Mouse (Mus musculus) midbrain, postnatal 0 days (tissue): Measurements from ENCODE around the gene Mss51. TPM values are rescaled to one million over a fixed set of nuclear protein-coding genes. Genes with fewer than 3 reads are reported as not detected.

Source experiments
- ATAC-seq: fragments of 200-750 bp; cut with Nextera tagmentation; 2 replicates; pipeline ENCODE4 v1.8.0; 2017; ENCODE audit warnings: moderate number of reproducible peaks, mild to moderate bottlenecking, moderate TSS enrichment, moderate library complexity; ENCODE audit not compliant: low FRiP score
- DNase-seq: peaks from one replicate; pipeline ENCODE4 v3.0.0-alpha.2; 2015; ENCODE audit warnings: low spot score
- H3K27ac ChIP-seq: fragments of 300-500 bp; sonication (generic); 2 replicates; pipeline ENCODE4 v1.5.1; 2014; ENCODE audit warnings: low read depth, mild to moderate bottlenecking, low read length, mixed read lengths
- H3K27me3 ChIP-seq: fragments of 300-500 bp; sonication (generic); 2 replicates; pipeline ENCODE4 v1.6.1; 2014; ENCODE audit warnings: low read length, control low read depth, mixed read lengths; ENCODE audit not compliant: insufficient read depth
- H3K36me3 ChIP-seq: fragments of 300-500 bp; sonication (generic); 2 replicates; pipeline ENCODE4 v1.6.1; 2014; ENCODE audit warnings: low read length, control low read depth, mixed read lengths; ENCODE audit not compliant: insufficient read depth
- H3K4me1 ChIP-seq: fragments of 300-500 bp; sonication (generic); 2 replicates; pipeline ENCODE4 v1.6.1; 2014; ENCODE audit warnings: mild to moderate bottlenecking, control low read depth, antibody characterized with exemption, low read length, mixed read lengths; ENCODE audit not compliant: insufficient read depth
- H3K4me2 ChIP-seq: fragments of 300-500 bp; sonication (generic); 2 replicates; pipeline ENCODE4 v1.6.1; 2014; ENCODE audit warnings: low read depth, mild to moderate bottlenecking, low read length, mixed read lengths; ENCODE audit not compliant: poor library complexity, severe bottlenecking
- H3K4me3 ChIP-seq: fragments of 300-500 bp; sonication (generic); 2 replicates; pipeline ENCODE4 v1.5.1; 2014; ENCODE audit warnings: low read depth, mild to moderate bottlenecking, low read length, moderate library complexity
- H3K9ac ChIP-seq: fragments of 300-500 bp; sonication (generic); replicated peaks from 2 replicates; pipeline ENCODE4 v1.6.1; 2014; ENCODE audit warnings: mild to moderate bottlenecking, low read length, moderate library complexity, mixed read lengths; ENCODE audit not compliant: poor library complexity, severe bottlenecking
- H3K9me3 ChIP-seq: fragments of 300-500 bp; sonication (generic); 2 replicates; pipeline ENCODE4 v1.6.1; 2016; ENCODE audit warnings: low read length, control low read depth
- CTCF ChIP-seq: IDR thresholded peaks from 2 replicates; pipeline ENCODE4 v1.5.1; 2016; ENCODE audit warnings: antibody characterized with exemption, mild to moderate bottlenecking
- WGBS: fragments of 180-500 bp; shearing (Covaris S2); extraction: QIAGEN DNeasy Blood & Tissue Kit; methylation state at CpG from one replicate; pipeline ENCODE4 v1.1.7; 2014; 5-methylcytosine and 5-hydroxymethylcytosine counted together
- polyA plus RNA-seq: library from polyadenylated mRNA; unstranded; fragments of >200 nt; fragmentation: Nextera tagmentation; extraction: Ambion mirVana; gene quantifications from 2 replicates; pipeline ENCODE4 v1.2.1, GENCODE M21; 2015
- total RNA-seq: library from RNA; depleted of rRNA; stranded (reverse); fragments of >200 nt; gene quantifications from 2 replicates; pipeline ENCODE4 v1.2.3, GENCODE M21; 2014; rRNA removed

Gene Mss51
- total and polyA plus RNA-seq, 2 experiments from 2014 or later = 0.11 TPM

DNA sequence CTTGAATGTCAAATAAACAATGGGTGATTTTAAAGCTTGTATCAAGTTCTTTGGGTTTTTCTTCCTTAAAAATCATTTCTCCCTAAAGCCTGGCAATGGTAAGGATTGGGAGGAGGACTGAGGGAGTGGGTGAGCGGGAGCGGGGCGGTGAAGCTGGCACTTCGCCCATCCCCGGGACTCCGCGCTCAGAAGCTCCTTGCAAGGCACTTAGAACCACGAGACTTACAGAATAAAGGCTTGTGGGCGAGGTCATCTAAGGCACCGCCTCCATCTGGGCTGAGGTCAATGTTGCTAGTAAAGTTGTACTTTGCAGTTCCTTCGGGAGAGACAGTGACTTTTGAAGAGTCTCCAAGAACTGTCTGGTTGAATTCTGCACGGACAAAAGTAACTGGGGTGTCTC is 49.5 kb downstream of the Mss51 start:
- H3K4me2 ChIP-seq = no peak overlapping the region
- DNase-seq (no peak), ATAC-seq (no peak)
- H3K4me3 ChIP-seq = no peak overlapping the region
- 56% methylated on average over 12 of the region's 12 CpGs for WGBS
- peaks cover 3% of the 10 kb centered on the region; the same call in 1 of the 2 replicates for H3K4me1 ChIP-seq
- H3K9me3 ChIP-seq = no peaks in the 10 kb centered on the region
- H3K9ac ChIP-seq = no peak overlapping the region
- H3K27me3 ChIP-seq = no peaks in the 10 kb centered on the region
- H3K36me3 ChIP-seq = no peaks in the 10 kb centered on the region
- H3K27ac ChIP-seq = no peak overlapping the region
- no peak for TF ChIP-seq CTCF

DNA sequence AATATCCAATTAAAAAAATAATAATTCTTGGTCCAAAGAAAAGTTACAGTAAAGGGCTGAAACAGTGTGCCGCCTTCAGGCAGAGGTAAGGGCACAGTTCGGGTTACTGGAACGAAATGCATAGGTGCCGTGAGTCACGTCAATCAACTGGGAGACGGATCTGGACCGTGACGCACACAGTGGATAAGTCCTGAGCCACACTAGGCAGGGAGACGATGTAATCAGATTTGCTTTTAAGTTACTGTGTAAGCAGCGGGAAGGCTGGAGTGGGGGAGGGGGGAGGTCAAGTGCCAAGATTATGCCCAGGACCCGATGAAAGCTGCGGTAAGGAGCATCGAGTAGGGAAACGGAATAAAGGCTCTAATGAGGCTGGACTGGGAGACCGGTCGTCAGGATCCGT is 54.4 kb downstream of the Mss51 start:
- Histone ChIP-seq H3K27ac (no peak overlapping the region), H3K36me3 (no peaks in the 10 kb centered on the region), H3K4me2 (0 out of 2 replicates have a peak overlapping the region, but pooled peaks have one; percentile 4), H3K4me3 (no peak overlapping the region), H3K4me1 (no peaks in the 10 kb centered on the region), H3K27me3 (no peaks in the 10 kb centered on the region), H3K9ac (no peak overlapping the region), H3K9me3 (no peaks in the 10 kb centered on the region)
- TF ChIP-seq CTCF = no peak
- WGBS = 40% methylated on average over 17 of the region's 17 CpGs
- no peak for ATAC-seq
- no peak for DNase-seq

GRCm38 (mm10) chr14:20436976-20437375 is 59.7 kb downstream of the Mss51 start:
- 79% methylated on average over 6 of the region's 6 CpGs for WGBS
- no peak overlapping the region for H3K27ac ChIP-seq

More at GRCm38 (mm10) chr14:20436976-20437375, 59.7 kb downstream of the Mss51 start:
- no peaks in the 10 kb centered on the region for H3K36me3 ChIP-seq
- no peaks in the 10 kb centered on the region for H3K4me1 ChIP-seq
- H3K9me3 ChIP-seq = no peaks in the 10 kb centered on the region
- no peak overlapping the region for H3K9ac ChIP-seq
- H3K27me3 ChIP-seq = no peaks in the 10 kb centered on the region
- DNase-seq (no peak), ATAC-seq (no peak)
- H3K4me3 ChIP-seq = no peak overlapping the region
- TF ChIP-seq CTCF = no peak
- H3K4me2 ChIP-seq = no peak overlapping the region

Other genes with a start within 250 kb of the Mss51 start
- 0.38 TPM in 1 of 2 replicates, not detected in the other for gene Kcnk16, start 227.7 kb downstream of the Mss51 start, total RNA-seq
- not detected in 2 replicates for gene Kcnk16, start 227.7 kb downstream of the Mss51 start, polyA plus RNA-seq
- gene Nudt13, start 202.2 kb downstream of the Mss51 start, total RNA-seq = 6.9 and 16.2 TPM in 2 replicates
- 11.8 and 12.0 TPM in 2 replicates for gene Nudt13, start 202.2 kb downstream of the Mss51 start, polyA plus RNA-seq
- gene Ecd, start 148.8 kb downstream of the Mss51 start, total RNA-seq = 39.6 and 42.6 TPM in 2 replicates
- 36.3 TPM in 2 replicates for gene Ecd, start 148.8 kb downstream of the Mss51 start, polyA plus RNA-seq
- 61.5 and 70.3 TPM in 2 replicates for gene Fam149b, start 148.7 kb downstream of the Mss51 start, total RNA-seq
- gene Fam149b, start 148.7 kb downstream of the Mss51 start, polyA plus RNA-seq = 24.4 and 25.4 TPM in 2 replicates
- 47.8 and 51.0 TPM in 2 replicates for gene Dnajc9, start 108.0 kb downstream of the Mss51 start, total RNA-seq
- 96.3 and 98.7 TPM in 2 replicates for gene Dnajc9, start 108.0 kb downstream of the Mss51 start, polyA plus RNA-seq
- gene Mrps16, start 103.3 kb downstream of the Mss51 start, total RNA-seq = 28.2 and 36.2 TPM in 2 replicates
- 66.2 and 71.7 TPM in 2 replicates for gene Mrps16, start 103.3 kb downstream of the Mss51 start, polyA plus RNA-seq
- 1.1 and 2.8 TPM in 2 replicates for gene Cfap70, start 44.7 kb downstream of the Mss51 start, total RNA-seq
- gene Cfap70, start 44.7 kb downstream of the Mss51 start, polyA plus RNA-seq = 1.5 and 3.4 TPM in 2 replicates
- gene Anxa7, start 16.8 kb downstream of the Mss51 start, total RNA-seq = 22.5 and 26.7 TPM in 2 replicates
- gene Anxa7, start 16.8 kb downstream of the Mss51 start, polyA plus RNA-seq = 14.9 and 16.0 TPM in 2 replicates
- gene Ppp3cb, start 49.7 kb upstream of the Mss51 start, total RNA-seq = 147 and 223 TPM in 2 replicates
- gene Ppp3cb, start 49.7 kb upstream of the Mss51 start, polyA plus RNA-seq = 102 and 124 TPM in 2 replicates
- gene Usp54, start 144.2 kb upstream of the Mss51 start, total RNA-seq = 25.5 and 29.5 TPM in 2 replicates
- 6.0 and 7.3 TPM in 2 replicates for gene Usp54, start 144.2 kb upstream of the Mss51 start, polyA plus RNA-seq
- gene Myoz1, start 159.6 kb upstream of the Mss51 start, total RNA-seq = not detected in 2 replicates
- gene Myoz1, start 159.6 kb upstream of the Mss51 start, polyA plus RNA-seq = 0.56 TPM in 1 of 2 replicates, not detected in the other
- gene Synpo2l, start 171.5 kb upstream of the Mss51 start, total RNA-seq = 0.09 and 0.33 TPM in 2 replicates
- 0.12 and 0.28 TPM in 2 replicates for gene Synpo2l, start 171.5 kb upstream of the Mss51 start, polyA plus RNA-seq
- 90.2 and 141 TPM in 2 replicates for gene Sec24c, start 177.4 kb upstream of the Mss51 start, total RNA-seq
- 62.4 and 63.7 TPM in 2 replicates for gene Sec24c, start 177.4 kb upstream of the Mss51 start, polyA plus RNA-seq
- 21.0 and 22.8 TPM in 2 replicates for gene Fut11, start 198.1 kb upstream of the Mss51 start, total RNA-seq
- 23.0 and 23.7 TPM in 2 replicates for gene Fut11, start 198.1 kb upstream of the Mss51 start, polyA plus RNA-seq
- gene Chchd1, start 206.1 kb upstream of the Mss51 start, total RNA-seq = 122 and 180 TPM in 2 replicates
- gene Chchd1, start 206.1 kb upstream of the Mss51 start, polyA plus RNA-seq = 186 and 195 TPM in 2 replicates
- gene Zswim8, start 210.7 kb upstream of the Mss51 start, total RNA-seq = 154 and 183 TPM in 2 replicates
- gene Zswim8, start 210.7 kb upstream of the Mss51 start, polyA plus RNA-seq = 35.1 and 37.8 TPM in 2 replicates
- 20.5 and 23.2 TPM in 2 replicates for gene Ndst2, start 237.7 kb upstream of the Mss51 start, total RNA-seq
- gene Ndst2, start 237.7 kb upstream of the Mss51 start, polyA plus RNA-seq = 14.0 and 14.1 TPM in 2 replicates